Mouse (Mus musculus): ENCODE results near the gene Layn. TPM values are rescaled to one million over a fixed set of nuclear protein-coding genes. Genes with fewer than 3 reads are reported as not detected.

The Layn gene
- polyA plus RNA-seq, 1 experiment from 2014 or later = 1.6 TPM

DNA sequence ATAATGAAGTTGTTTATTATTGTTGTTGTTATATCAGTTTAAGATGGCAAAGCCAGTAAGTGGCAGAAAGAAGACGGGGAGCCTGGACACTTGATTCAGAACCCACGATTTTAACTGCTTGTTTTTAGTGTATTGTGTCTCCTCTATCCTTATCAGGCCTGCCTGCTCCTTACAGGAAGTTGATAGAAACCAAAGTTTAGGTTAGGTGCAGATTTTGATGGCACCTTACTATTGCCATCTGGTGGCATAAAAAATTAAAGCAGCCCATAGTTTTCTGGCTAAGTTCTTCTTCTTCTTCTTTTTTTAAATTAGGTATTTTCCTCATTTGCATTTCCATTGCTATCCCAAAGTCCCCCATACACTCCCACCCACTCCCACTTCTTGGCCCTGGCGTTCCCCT, 24.7 kb downstream of the Layn start:
- H3K36me3 ChIP-seq (ENCODE audit: control insufficient read depth, insufficient read depth, low read length) = no peaks in the 10 kb centered on the region
- no peak overlapping the region for H3K27ac ChIP-seq (ENCODE audit: low read depth, low read length)
- H3K4me1 ChIP-seq (replicated peaks; ENCODE audit: control insufficient read depth, insufficient read depth, low read length) = no peaks in the 10 kb centered on the region
- no peaks in the 10 kb centered on the region for H3K27me3 ChIP-seq (ENCODE audit: control insufficient read depth, insufficient read depth, low read length)
- WGBS = 70% methylated on average over 3 of the region's 3 CpGs
- no peak overlapping the region for H3K9ac ChIP-seq (ENCODE audit: low read depth, low read length)
- DNase-seq (ENCODE audit: low spot score) (no peak), ATAC-seq (ENCODE audit: low FRiP score) (no peak)
- no peaks in the 10 kb centered on the region for H3K9me3 ChIP-seq (ENCODE audit: control insufficient read depth, low read length)
- no peak overlapping the region for H3K4me3 ChIP-seq (ENCODE audit: low read depth, low read length)
- H3K4me2 ChIP-seq (replicated peaks; ENCODE audit: low read depth, low read length) = no peak overlapping the region

DNA sequence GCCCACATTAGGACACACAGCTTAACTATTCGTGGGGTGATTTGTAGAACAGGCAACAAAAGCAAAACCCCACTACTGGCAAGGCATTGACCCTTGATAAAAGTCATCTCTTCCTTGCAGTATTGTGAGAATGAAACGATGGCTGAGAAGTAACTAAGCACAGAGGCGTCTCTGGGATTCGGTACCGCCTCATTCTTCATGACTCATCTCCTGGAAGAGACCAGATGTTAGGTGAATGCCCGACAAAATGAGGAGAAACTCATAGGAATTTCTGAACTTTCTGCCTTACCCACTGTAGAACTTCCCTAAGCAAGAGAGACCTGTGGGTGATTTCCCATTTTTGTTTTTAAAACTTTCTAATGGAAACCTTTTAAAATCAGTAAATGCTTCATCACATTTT, 34.8 kb downstream of the Layn start:
- DNase-seq (ENCODE audit: low spot score) = no peak
- H3K27me3 ChIP-seq (ENCODE audit: control insufficient read depth, insufficient read depth, low read length) = no peaks in the 10 kb centered on the region
- 84% methylated on average over 6 of the region's 6 CpGs for WGBS
- no peaks in the 10 kb centered on the region for H3K36me3 ChIP-seq (ENCODE audit: control insufficient read depth, insufficient read depth, low read length)
- H3K9ac ChIP-seq (ENCODE audit: low read depth, low read length) = no peak overlapping the region
- no peaks in the 10 kb centered on the region for H3K4me1 ChIP-seq (replicated peaks; ENCODE audit: control insufficient read depth, insufficient read depth, low read length)
- H3K27ac ChIP-seq (ENCODE audit: low read depth, low read length) = no peak overlapping the region
- H3K4me2 ChIP-seq (replicated peaks; ENCODE audit: low read depth, low read length) = no peak overlapping the region
- no peak for ATAC-seq (ENCODE audit: low FRiP score)
- H3K4me3 ChIP-seq (ENCODE audit: low read depth, low read length) = no peak overlapping the region
- no peaks in the 10 kb centered on the region for H3K9me3 ChIP-seq (ENCODE audit: control insufficient read depth, low read length)

DNA sequence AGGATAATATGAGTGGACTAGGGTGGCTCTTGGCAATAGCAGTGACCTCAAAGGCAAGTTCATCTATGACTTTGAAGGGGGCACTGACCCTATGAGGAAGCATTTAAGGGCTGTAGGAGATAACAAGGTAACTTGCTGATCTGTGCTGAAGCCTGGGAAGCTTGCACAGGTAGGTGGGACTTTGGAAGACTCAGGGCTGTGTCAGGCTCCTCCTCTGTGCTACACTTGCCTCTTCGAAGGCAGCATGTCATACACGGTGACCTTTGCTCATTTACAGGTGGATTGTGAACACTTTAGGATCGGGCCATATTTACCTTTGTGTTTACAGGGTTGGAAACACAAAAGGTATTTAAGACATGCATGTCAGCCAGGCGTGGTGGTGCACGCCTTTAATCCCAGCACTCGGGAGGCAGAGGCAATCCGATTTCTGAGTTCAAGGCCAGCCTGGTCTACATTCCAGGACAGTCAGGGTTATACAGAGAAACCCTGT, 35.4 kb downstream of the Layn start:
- H3K9me3 ChIP-seq (ENCODE audit: control insufficient read depth, low read length) = no peaks in the 10 kb centered on the region
- H3K27ac ChIP-seq (ENCODE audit: low read depth, low read length) = no peak overlapping the region
- DNase-seq (ENCODE audit: low spot score) (no peak), ATAC-seq (ENCODE audit: low FRiP score) (no peak)
- no peaks in the 10 kb centered on the region for H3K27me3 ChIP-seq (ENCODE audit: control insufficient read depth, insufficient read depth, low read length)
- no peak overlapping the region for H3K4me2 ChIP-seq (replicated peaks; ENCODE audit: low read depth, low read length)
- H3K4me3 ChIP-seq (ENCODE audit: low read depth, low read length) = no peak overlapping the region
- WGBS = 91% methylated on average over 7 of the region's 7 CpGs
- no peaks in the 10 kb centered on the region for H3K4me1 ChIP-seq (replicated peaks; ENCODE audit: control insufficient read depth, insufficient read depth, low read length)
- H3K36me3 ChIP-seq (ENCODE audit: control insufficient read depth, insufficient read depth, low read length) = no peaks in the 10 kb centered on the region
- no peak overlapping the region for H3K9ac ChIP-seq (ENCODE audit: low read depth, low read length)

DNA sequence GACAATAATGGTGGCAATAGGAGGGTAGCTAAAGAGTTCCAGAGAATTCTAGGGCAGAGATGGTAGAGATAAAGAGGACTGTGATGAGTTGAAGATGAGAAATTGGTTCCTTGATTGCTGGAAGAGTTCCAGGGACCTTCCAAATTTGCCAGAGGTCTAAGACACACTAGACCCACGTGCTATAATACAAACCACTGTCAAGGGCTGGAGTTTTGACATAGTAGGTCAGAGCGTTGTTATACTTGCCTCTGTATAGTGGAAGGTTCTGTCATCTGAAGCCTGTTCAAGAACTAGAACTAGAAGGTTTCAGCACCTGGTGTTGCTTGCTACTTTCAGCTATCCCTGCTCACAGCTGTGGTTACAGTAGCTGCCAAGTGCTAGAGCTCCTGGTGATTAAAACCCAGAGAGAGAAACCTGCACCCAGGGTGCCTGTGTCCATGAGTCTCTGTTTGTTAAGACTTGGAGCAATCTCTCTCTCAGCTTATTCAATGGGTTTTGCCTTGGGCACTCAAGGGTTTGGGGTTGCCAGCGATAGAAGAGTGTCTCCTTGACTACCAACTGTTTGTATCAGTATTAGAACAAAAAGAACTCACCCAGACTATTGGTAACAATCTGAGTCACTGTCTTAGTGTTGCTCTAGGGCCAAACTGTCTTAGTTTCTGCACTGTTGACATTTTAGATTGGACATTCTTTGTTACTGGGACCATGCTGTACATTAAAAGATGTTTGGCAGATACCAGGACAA, 43.9 kb downstream of the Layn start:
- ATAC-seq (ENCODE audit: low FRiP score) (no peak), DNase-seq (ENCODE audit: low spot score) (no peak)
- Histone ChIP-seq H3K36me3 (ENCODE audit: control insufficient read depth, insufficient read depth, low read length) (no peaks in the 10 kb centered on the region), H3K4me1 (replicated peaks; ENCODE audit: control insufficient read depth, insufficient read depth, low read length) (no peaks in the 10 kb centered on the region), H3K4me2 (replicated peaks; ENCODE audit: low read depth, low read length) (no peak overlapping the region), H3K9ac (ENCODE audit: low read depth, low read length) (no peak overlapping the region), H3K9me3 (ENCODE audit: control insufficient read depth, low read length) (no peaks in the 10 kb centered on the region), H3K27me3 (ENCODE audit: control insufficient read depth, insufficient read depth, low read length) (no peaks in the 10 kb centered on the region), H3K4me3 (ENCODE audit: low read depth, low read length) (no peak overlapping the region), H3K27ac (ENCODE audit: low read depth, low read length) (no peak overlapping the region)
- whole genome bisulfite sequencing = 86% methylated on average over 3 of the region's 3 CpGs

DNA sequence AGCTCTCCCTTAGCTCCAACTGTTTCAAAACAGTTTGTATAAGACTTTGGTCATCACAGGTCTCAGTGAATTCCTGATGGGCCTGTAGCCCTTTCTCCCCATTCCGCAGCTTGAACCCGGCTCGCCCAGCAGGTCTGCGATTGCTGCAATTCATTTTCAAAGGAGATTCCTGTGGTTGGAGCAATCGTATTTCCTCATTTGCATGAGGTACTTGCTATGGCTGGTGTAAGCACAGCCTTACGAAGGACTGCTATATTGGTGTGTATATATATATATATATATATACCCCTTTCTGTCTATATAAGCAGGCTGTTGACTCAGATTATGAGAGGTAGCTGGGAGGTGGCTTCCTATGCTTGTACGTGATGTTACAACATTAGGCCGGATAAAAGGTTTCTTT, 44.6 kb downstream of the Layn start:
- no peak overlapping the region for H3K9ac ChIP-seq (ENCODE audit: low read depth, low read length)
- DNase-seq (ENCODE audit: low spot score) (no peak), ATAC-seq (ENCODE audit: low FRiP score) (no peak)
- no peaks in the 10 kb centered on the region for H3K4me1 ChIP-seq (replicated peaks; ENCODE audit: control insufficient read depth, insufficient read depth, low read length)
- 71% methylated on average over 8 of the region's 8 CpGs for WGBS
- no peaks in the 10 kb centered on the region for H3K27me3 ChIP-seq (ENCODE audit: control insufficient read depth, insufficient read depth, low read length)
- H3K4me2 ChIP-seq (replicated peaks; ENCODE audit: low read depth, low read length) = no peak overlapping the region
- no peak overlapping the region for H3K4me3 ChIP-seq (ENCODE audit: low read depth, low read length)
- no peaks in the 10 kb centered on the region for H3K9me3 ChIP-seq (ENCODE audit: control insufficient read depth, low read length)
- no peak overlapping the region for H3K27ac ChIP-seq (ENCODE audit: low read depth, low read length)
- no peaks in the 10 kb centered on the region for H3K36me3 ChIP-seq (ENCODE audit: control insufficient read depth, insufficient read depth, low read length)

DNA sequence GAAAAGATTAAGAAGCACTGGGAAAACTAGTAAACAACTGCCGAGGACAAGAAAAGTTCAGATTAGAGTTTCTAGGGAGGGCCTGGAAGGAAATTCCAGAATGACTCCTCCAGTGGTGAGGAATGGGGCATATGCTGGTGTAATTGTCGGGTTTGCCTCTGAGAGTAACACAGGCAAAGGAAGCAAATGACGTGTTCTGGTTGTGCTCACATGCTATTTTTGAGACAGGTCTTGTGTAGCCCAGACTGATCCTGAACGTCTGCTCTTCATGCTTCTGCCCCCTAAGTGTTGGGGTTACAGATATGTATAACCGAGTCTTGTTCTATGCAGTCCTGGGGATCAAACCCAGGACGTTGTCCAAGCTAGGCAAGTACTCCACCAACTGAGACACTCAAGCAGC, 45.3 kb downstream of the Layn start:
- Histone ChIP-seq H3K4me2 (replicated peaks; ENCODE audit: low read depth, low read length) (no peak overlapping the region), H3K27ac (ENCODE audit: low read depth, low read length) (no peak overlapping the region), H3K4me1 (replicated peaks; ENCODE audit: control insufficient read depth, insufficient read depth, low read length) (no peaks in the 10 kb centered on the region), H3K4me3 (ENCODE audit: low read depth, low read length) (no peak overlapping the region), H3K9me3 (ENCODE audit: control insufficient read depth, low read length) (no peaks in the 10 kb centered on the region), H3K27me3 (ENCODE audit: control insufficient read depth, insufficient read depth, low read length) (no peaks in the 10 kb centered on the region), H3K9ac (ENCODE audit: low read depth, low read length) (no peak overlapping the region), H3K36me3 (ENCODE audit: control insufficient read depth, insufficient read depth, low read length) (no peaks in the 10 kb centered on the region)
- 79% methylated on average over 6 of the region's 6 CpGs for WGBS
- no peak for DNase-seq (ENCODE audit: low spot score)
- ATAC-seq (ENCODE audit: low FRiP score) = no peak

DNA sequence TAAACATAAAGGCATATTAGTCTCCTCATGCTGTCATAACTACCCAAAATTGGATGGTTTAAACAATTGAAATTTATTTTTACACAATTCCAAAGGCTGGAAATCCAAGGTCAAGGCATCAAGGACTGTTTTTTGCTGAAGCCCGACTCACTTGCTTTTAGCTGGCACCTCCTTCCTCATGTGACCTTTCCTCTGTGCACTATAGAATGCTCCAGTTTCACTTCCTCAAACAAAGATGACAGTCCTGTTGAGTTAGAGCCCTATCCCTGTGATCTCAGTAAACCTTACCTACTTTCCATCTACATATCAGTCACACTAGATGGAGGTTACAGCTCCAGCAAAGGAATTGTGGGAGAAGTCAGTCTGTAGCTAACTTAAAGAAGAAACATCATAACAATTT, 46.7 kb downstream of the Layn start:
- H3K27ac ChIP-seq (ENCODE audit: low read depth, low read length) = no peak overlapping the region
- no peaks in the 10 kb centered on the region for H3K27me3 ChIP-seq (ENCODE audit: control insufficient read depth, insufficient read depth, low read length)
- WGBS = 65% methylated on average over 1 of the region's 1 CpGs
- no peak for ATAC-seq (ENCODE audit: low FRiP score)
- H3K4me2 ChIP-seq (replicated peaks; ENCODE audit: low read depth, low read length) = no peak overlapping the region
- H3K4me3 ChIP-seq (ENCODE audit: low read depth, low read length) = no peak overlapping the region
- no peaks in the 10 kb centered on the region for H3K4me1 ChIP-seq (replicated peaks; ENCODE audit: control insufficient read depth, insufficient read depth, low read length)
- no peaks in the 10 kb centered on the region for H3K9me3 ChIP-seq (ENCODE audit: control insufficient read depth, low read length)
- no peak overlapping the region for H3K9ac ChIP-seq (ENCODE audit: low read depth, low read length)
- no peak for DNase-seq (ENCODE audit: low spot score)
- H3K36me3 ChIP-seq (ENCODE audit: control insufficient read depth, insufficient read depth, low read length) = no peaks in the 10 kb centered on the region

DNA sequence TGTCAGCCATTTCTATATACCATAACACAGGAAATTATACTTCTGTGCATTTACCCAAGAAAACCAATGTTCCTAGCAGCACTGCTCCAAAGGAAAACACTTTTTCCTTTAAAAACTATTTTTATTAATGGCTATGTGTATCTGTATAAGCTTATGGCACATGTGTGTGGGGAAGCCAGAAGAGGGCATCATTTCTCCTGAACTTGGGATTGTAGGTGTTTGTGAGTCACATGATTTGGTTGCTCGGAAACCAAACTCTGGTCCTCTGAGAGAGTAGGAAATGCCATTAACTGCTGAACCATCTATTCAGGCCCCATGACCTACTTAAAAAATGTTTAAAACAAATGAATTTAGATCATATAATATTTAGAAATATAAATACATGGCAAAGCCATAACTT, 49.9 kb downstream of the Layn start:
- ATAC-seq (ENCODE audit: low FRiP score) = no peak
- Histone ChIP-seq H3K9ac (ENCODE audit: low read depth, low read length) (no peak overlapping the region), H3K4me1 (replicated peaks; ENCODE audit: control insufficient read depth, insufficient read depth, low read length) (no peaks in the 10 kb centered on the region), H3K27ac (ENCODE audit: low read depth, low read length) (no peak overlapping the region), H3K36me3 (ENCODE audit: control insufficient read depth, insufficient read depth, low read length) (no peaks in the 10 kb centered on the region), H3K27me3 (ENCODE audit: control insufficient read depth, insufficient read depth, low read length) (no peaks in the 10 kb centered on the region), H3K4me3 (ENCODE audit: low read depth, low read length) (no peak overlapping the region), H3K9me3 (ENCODE audit: control insufficient read depth, low read length) (no peaks in the 10 kb centered on the region), H3K4me2 (replicated peaks; ENCODE audit: low read depth, low read length) (no peak overlapping the region)
- WGBS = 78% methylated on average over 1 of the region's 1 CpGs
- DNase-seq (ENCODE audit: low spot score) = no peak

DNA sequence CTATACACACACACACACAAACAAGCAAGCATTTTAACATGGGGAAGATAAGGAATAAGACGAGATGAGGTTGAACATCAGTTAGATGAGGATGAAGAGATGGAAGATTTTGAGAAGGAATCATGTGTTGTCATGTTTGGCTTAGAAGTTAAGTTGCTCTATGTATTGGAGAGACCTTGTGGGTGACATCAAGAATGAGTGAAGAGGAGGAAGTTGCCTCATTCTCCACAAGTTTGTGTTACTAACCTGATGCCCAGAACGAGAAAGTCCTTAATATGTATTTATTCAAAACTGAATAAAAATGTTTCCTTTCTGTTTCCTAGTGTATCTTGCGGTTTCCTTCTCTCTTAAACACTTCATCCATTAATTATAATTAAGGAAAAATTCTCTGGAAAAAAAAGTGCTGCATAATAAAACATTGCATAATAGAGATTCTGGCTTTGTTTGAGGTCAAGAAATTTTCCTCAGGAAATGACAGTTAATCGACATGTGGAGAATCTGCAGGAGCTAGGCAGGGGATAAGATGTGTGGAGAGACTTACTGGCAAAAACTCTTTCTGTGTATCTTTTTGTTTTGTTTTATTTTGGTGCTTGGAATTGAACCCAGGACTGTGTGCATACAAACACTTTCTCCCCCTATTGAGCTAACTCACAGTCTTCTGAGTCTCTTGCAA, 55.6 kb downstream of the Layn start:
- 88% methylated on average over 4 of the region's 4 CpGs for WGBS
- H3K27me3 ChIP-seq (ENCODE audit: control insufficient read depth, insufficient read depth, low read length) = no peaks in the 10 kb centered on the region
- no peaks in the 10 kb centered on the region for H3K4me1 ChIP-seq (replicated peaks; ENCODE audit: control insufficient read depth, insufficient read depth, low read length)
- H3K4me2 ChIP-seq (replicated peaks; ENCODE audit: low read depth, low read length) = no peak overlapping the region
- H3K4me3 ChIP-seq (ENCODE audit: low read depth, low read length) = no peak overlapping the region
- H3K27ac ChIP-seq (ENCODE audit: low read depth, low read length) = no peak overlapping the region
- H3K9me3 ChIP-seq (ENCODE audit: control insufficient read depth, low read length) = no peaks in the 10 kb centered on the region
- H3K36me3 ChIP-seq (ENCODE audit: control insufficient read depth, insufficient read depth, low read length) = no peaks in the 10 kb centered on the region
- no peak for DNase-seq (ENCODE audit: low spot score)
- no peak for ATAC-seq (ENCODE audit: low FRiP score)
- H3K9ac ChIP-seq (ENCODE audit: low read depth, low read length) = no peak overlapping the region
